Mouse (Mus musculus): ENCODE measurements around the gene Wnt5b.

DNA sequence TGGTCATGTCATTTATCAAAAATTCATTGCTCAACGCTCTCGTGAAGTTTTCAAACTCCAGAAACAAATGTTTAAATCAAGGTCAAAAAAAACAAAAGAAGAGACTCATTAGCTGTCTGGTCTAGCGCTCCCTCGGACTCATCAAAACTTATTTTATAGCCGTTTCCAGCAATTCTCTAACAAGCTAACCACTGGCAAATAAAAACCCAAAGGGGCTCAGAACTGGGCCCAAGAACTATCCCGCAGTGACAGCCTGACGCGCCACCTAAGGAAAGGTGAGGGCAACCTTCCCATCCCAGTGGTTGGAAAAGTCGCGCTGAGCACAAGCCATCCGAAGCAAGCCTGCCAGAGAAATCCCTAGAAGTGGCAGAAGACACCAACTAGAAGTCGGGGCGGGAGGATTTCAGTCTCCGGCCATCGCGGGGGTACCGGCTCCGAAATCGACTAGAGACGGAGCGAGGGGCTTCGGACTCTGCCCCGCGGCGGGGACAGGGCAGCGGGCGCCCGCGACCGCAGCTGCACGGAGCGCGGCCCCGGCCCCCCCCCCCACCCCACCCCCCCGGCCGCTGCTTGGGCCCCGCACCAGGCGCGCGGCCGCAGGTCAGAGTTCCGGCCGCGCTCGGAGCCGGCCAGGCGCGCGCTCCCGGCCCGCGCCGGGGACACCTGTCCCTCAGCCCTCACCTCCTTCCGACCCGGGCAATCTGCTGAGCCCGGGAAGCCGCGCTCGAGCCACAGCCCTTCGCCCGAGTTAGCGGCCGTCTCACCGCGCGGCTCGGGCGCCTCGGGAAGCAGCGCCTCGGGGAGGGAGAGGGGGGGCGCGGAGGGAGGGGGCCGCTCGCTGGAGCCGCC lies 156.1 kb downstream of the Wnt5b start:
- no peak for TF ChIP-seq CTCF (IDR thresholded peaks at IDR 0.05; ENCODE audit: low read depth)
- TF ChIP-seq EP300 (IDR thresholded peaks at IDR 0.05; ENCODE audit: low read depth) = no peak

All from liver, embryonic 14.5 days (tissue).